Mouse (Mus musculus): Measurements from ENCODE around the gene Nrip3. TPM values are rescaled to one million over a fixed set of nuclear protein-coding genes. Genes with fewer than 3 reads are reported as not detected.

The Nrip3 gene
- polyA plus RNA-seq, 1 experiment, result 1.1 TPM

DNA sequence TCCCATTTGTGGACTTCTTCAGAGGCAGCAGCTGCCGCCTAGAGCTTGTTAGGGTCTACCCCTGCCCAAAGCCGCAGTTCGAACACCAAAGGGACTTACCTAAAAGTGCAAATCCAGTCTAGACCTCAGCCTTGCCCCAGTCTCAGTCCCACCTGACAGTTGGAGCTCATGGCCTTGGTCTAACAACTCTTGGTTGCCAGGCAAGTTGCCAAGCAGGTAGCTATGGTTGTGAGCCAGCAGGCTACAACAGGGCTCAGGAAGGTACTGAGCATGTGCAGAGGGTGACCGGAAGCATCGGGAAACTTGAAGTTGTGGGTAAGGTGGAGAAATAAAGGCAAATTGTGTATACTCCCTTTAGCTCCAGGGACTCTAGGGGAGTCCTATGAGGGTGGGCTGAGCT, 58.1 kb downstream of the Nrip3 start, which contains the start of gene BC051019:
Gene BC051019 (minus strand): TSS at position 154 of the 400 bp plus-strand sequence.
- 76% methylated on average over 5 of the region's 5 CpGs for WGBS
- Histone ChIP-seq H3K36me3 (ENCODE audit: control insufficient read depth, insufficient read depth, low read length) (no peaks in the 10 kb centered on the region), H3K27ac (ENCODE audit: insufficient read depth, low read depth, low read length) (no peak within 1 kb of the TSS), H3K27me3 (ENCODE audit: control insufficient read depth, insufficient read depth, low read length) (no peaks in the 10 kb centered on the region), H3K4me3 (ENCODE audit: low read depth, low read length) (no peak within 1 kb of the TSS), H3K4me1 (ENCODE audit: control insufficient read depth, insufficient read depth, insufficient read length, low read length) (peaks cover 2% of the 10 kb centered on the region; the same call in 1 of the 2 replicates)
- TF ChIP-seq POLR2A (IDR thresholded peaks at IDR 0.05; ENCODE audit: low read depth, low read length) (no peak), CTCF (IDR thresholded peaks at IDR 0.05; ENCODE audit: extremely low read depth, insufficient read length, insufficient replicate concordance, low read depth, low read length) (no peak)

DNA sequence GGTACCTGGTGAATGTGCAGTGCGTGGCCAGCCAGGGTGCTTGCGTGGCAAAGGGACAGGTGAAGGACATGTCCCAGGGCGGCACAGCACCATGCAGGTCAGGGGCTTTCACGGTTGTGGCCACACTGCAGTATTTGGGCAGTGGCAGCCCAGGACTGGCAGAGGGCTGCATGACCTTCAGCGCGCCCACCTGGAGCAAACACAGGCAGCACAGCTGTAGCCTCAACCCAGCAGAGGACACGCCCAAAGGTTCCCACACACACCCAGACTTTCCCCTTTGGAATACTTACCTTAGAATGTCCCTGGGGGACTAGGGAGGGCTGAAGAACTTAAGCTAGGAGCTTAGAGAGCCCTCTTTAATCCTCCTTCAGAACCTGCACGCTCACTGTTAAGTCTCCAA, 58.7 kb downstream of the Nrip3 start:
- Histone ChIP-seq H3K27ac (ENCODE audit: insufficient read depth, low read depth, low read length) (no peak overlapping the region), H3K36me3 (ENCODE audit: control insufficient read depth, insufficient read depth, low read length) (no peaks in the 10 kb centered on the region), H3K4me1 (ENCODE audit: control insufficient read depth, insufficient read depth, insufficient read length, low read length) (peaks cover 2% of the 10 kb centered on the region; the same call in 1 of the 2 replicates), H3K4me3 (ENCODE audit: low read depth, low read length) (no peak overlapping the region), H3K27me3 (ENCODE audit: control insufficient read depth, insufficient read depth, low read length) (no peaks in the 10 kb centered on the region)
- TF ChIP-seq POLR2A (IDR thresholded peaks at IDR 0.05; ENCODE audit: low read depth, low read length) (no peak), CTCF (IDR thresholded peaks at IDR 0.05; ENCODE audit: extremely low read depth, insufficient read length, insufficient replicate concordance, low read depth, low read length) (no peak)
- WGBS, result 81% methylated on average over 8 of the region's 8 CpGs

DNA sequence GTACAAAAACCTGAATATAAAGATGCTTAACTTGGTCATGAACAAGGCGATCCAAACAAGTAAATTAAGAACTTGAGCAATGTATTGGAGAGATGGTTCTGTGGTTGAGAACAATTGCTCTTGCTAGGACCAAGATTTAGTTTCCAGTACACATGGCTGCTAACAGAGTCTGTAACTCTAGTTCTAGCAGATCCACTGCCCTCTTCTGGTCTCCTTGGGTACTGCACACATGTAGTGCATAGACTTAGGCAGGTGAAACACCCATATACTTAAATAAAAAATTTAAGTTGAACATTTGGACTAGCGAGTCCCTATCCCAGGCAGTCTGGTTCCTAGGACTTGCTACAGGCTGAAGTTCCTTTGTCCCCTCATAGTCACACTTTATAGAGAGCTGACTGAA, 59.2 kb downstream of the Nrip3 start:
- H3K4me1 ChIP-seq (ENCODE audit: control insufficient read depth, insufficient read depth, insufficient read length, low read length), result peaks cover 2% of the 10 kb centered on the region; the same call in 1 of the 2 replicates
- no peaks in the 10 kb centered on the region for H3K27me3 ChIP-seq (ENCODE audit: control insufficient read depth, insufficient read depth, low read length)
- 97% methylated on average over 2 of the region's 2 CpGs for WGBS
- H3K36me3 ChIP-seq (ENCODE audit: control insufficient read depth, insufficient read depth, low read length), result no peaks in the 10 kb centered on the region
- H3K4me3 ChIP-seq (ENCODE audit: low read depth, low read length), result no peak overlapping the region
- TF ChIP-seq POLR2A (IDR thresholded peaks at IDR 0.05; ENCODE audit: low read depth, low read length) (no peak), CTCF (IDR thresholded peaks at IDR 0.05; ENCODE audit: extremely low read depth, insufficient read length, insufficient replicate concordance, low read depth, low read length) (no peak)
- no peak overlapping the region for H3K27ac ChIP-seq (ENCODE audit: insufficient read depth, low read depth, low read length)

DNA sequence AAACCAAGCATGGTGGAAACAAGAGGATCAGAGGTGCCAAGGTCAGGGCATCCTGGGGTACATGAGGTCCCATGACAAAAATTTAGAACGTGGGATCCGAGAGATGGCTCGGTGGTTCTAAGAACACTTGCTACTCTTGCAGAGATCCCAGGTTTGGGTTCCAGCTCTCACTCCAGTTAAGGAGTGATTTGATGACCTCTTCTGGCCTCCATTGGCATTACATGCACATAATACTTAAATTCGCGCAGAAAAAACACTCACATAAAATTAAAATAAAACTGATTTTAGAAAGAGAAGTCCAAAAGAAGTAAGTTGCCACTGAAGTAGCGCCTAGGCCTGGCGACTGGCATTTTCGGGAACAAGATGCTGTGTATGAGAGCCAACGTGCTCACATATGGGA, 62.5 kb downstream of the Nrip3 start:
- Histone ChIP-seq H3K4me1 (ENCODE audit: control insufficient read depth, insufficient read depth, insufficient read length, low read length) (0 out of 2 replicates have a peak, but pooled peaks cover 2% of the 10 kb centered on the region), H3K36me3 (ENCODE audit: control insufficient read depth, insufficient read depth, low read length) (no peaks in the 10 kb centered on the region), H3K27me3 (ENCODE audit: control insufficient read depth, insufficient read depth, low read length) (no peaks in the 10 kb centered on the region), H3K27ac (ENCODE audit: insufficient read depth, low read depth, low read length) (no peak overlapping the region), H3K4me3 (ENCODE audit: low read depth, low read length) (no peak overlapping the region)
- TF ChIP-seq CTCF (IDR thresholded peaks at IDR 0.05; ENCODE audit: extremely low read depth, insufficient read length, insufficient replicate concordance, low read depth, low read length) (peak; percentile 17; the same call in 1 of the 2 replicates), POLR2A (IDR thresholded peaks at IDR 0.05; ENCODE audit: low read depth, low read length) (no peak)
- 66% methylated on average over 9 of the region's 9 CpGs for WGBS

DNA sequence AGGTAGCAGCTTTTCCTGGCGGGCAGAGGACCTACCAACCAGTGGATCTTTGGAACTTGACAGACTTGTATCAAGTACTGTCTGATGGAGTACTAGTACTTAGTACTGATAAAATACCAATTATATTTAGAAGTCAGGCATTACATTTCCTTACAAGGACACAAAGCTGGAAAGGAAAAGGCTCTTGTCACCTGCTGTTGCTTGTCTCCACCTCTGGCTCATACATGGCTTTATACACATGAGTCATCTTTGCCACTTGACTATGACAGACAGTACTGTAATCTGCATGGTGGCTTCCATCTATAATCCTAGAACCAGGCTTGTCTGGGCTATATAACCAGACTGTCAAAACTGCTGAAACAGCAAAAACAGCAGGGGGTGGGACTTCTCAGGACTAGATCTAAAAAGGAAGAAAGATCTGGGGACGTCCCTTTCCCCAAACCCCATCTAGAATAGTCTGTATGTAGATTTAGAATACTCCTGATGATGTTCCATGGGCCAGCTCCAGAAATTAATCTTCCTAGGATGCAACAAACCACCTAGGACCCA, 68.3 kb downstream of the Nrip3 start:
- WGBS, result 89% methylated on average over 2 of the region's 2 CpGs
- Histone ChIP-seq H3K4me3 (ENCODE audit: low read depth, low read length) (no peak overlapping the region), H3K36me3 (ENCODE audit: control insufficient read depth, insufficient read depth, low read length) (peaks cover 14% of the 10 kb centered on the region), H3K27me3 (ENCODE audit: control insufficient read depth, insufficient read depth, low read length) (no peaks in the 10 kb centered on the region), H3K27ac (ENCODE audit: insufficient read depth, low read depth, low read length) (no peak overlapping the region), H3K4me1 (ENCODE audit: control insufficient read depth, insufficient read depth, insufficient read length, low read length) (no peaks in the 10 kb centered on the region)
- TF ChIP-seq CTCF (IDR thresholded peaks at IDR 0.05; ENCODE audit: extremely low read depth, insufficient read length, insufficient replicate concordance, low read depth, low read length) (no peak), POLR2A (IDR thresholded peaks at IDR 0.05; ENCODE audit: low read depth, low read length) (no peak)

DNA sequence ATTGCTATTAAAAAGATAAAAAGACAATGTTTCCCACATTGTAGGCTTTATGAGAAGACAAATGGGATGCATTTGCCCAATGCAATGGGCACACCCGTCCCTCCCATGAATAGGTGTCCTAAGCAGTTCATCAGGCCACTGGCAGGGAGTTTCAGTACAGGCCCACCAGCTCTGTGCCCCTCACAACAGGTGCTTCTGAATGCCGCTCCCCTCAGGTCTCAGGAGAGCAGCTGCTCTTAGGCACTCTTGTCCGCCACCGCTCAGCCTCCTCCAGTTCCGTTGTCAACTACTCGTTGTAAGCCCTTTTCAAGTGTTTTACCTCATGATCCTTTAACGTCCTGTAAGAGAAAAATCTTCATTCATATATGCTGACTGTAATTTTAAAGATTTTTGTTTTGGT, 69.6 kb downstream of the Nrip3 start:
- Histone ChIP-seq H3K27me3 (ENCODE audit: control insufficient read depth, insufficient read depth, low read length) (no peaks in the 10 kb centered on the region), H3K27ac (ENCODE audit: insufficient read depth, low read depth, low read length) (no peak overlapping the region), H3K36me3 (ENCODE audit: control insufficient read depth, insufficient read depth, low read length) (peaks cover 17% of the 10 kb centered on the region), H3K4me1 (ENCODE audit: control insufficient read depth, insufficient read depth, insufficient read length, low read length) (no peaks in the 10 kb centered on the region), H3K4me3 (ENCODE audit: low read depth, low read length) (no peak overlapping the region)
- no peak for TF ChIP-seq POLR2A (IDR thresholded peaks at IDR 0.05; ENCODE audit: low read depth, low read length)
- no peak for TF ChIP-seq CTCF (IDR thresholded peaks at IDR 0.05; ENCODE audit: extremely low read depth, insufficient read length, insufficient replicate concordance, low read depth, low read length)
- WGBS, result 94% methylated on average over 7 of the region's 7 CpGs

DNA sequence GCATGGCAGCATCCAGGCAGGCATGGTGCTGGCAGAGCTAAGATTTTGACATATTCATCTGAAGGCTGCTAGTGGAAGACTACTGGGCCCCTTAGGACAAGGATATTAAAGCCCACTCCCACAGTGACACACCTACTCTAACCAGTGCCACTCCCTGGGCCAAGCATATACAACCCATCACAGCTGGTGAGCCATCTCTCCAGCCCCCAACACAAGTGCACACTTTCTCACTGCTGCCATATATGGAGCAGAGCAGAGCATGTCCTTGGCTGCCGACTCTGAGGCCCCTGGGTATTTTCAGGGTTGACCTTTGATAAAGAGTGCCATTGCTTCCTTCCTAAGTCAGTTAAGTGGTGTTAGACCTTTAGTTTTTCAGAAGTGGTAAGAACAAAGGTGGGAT, 71.8 kb downstream of the Nrip3 start:
- peaks cover 17% of the 10 kb centered on the region for H3K36me3 ChIP-seq (ENCODE audit: control insufficient read depth, insufficient read depth, low read length)
- no peaks in the 10 kb centered on the region for H3K27me3 ChIP-seq (ENCODE audit: control insufficient read depth, insufficient read depth, low read length)
- H3K4me1 ChIP-seq (ENCODE audit: control insufficient read depth, insufficient read depth, insufficient read length, low read length), result peaks cover under 1% of the 10 kb centered on the region; the same call in 1 of the 2 replicates
- 33% methylated on average over 1 of the region's 1 CpGs for WGBS
- no peak for TF ChIP-seq CTCF (IDR thresholded peaks at IDR 0.05; ENCODE audit: extremely low read depth, insufficient read length, insufficient replicate concordance, low read depth, low read length)
- TF ChIP-seq POLR2A (IDR thresholded peaks at IDR 0.05; ENCODE audit: low read depth, low read length), result no peak
- no peak overlapping the region for H3K4me3 ChIP-seq (ENCODE audit: low read depth, low read length)
- peak overlapping the region; percentile 2; the same call in 1 of the 2 replicates for H3K27ac ChIP-seq (ENCODE audit: insufficient read depth, low read depth, low read length)
